Mouse (Mus musculus): ENCODE data around the gene Ccnb1. TPM values are rescaled to one million over a fixed set of nuclear protein-coding genes. Genes with fewer than 3 reads are reported as not detected.
"Not testable (repeated sequence)": the region's sequence is repeated elsewhere in the genome, so short reads cannot be mapped to it uniquely, and the experiment has no call there.

The Ccnb1 gene
- 2.2 and 3.5 TPM in 2 replicates for polyA plus RNA-seq (2012; rRNA removed)

GRCm38 (mm10) chr13:100786414-100786867 lies at the start of gene Ccnb1:
Ccnb1 (minus strand) TSS chr13:100786570.
- no peak for DNase-seq (ENCODE audit: low read depth)

DNA sequence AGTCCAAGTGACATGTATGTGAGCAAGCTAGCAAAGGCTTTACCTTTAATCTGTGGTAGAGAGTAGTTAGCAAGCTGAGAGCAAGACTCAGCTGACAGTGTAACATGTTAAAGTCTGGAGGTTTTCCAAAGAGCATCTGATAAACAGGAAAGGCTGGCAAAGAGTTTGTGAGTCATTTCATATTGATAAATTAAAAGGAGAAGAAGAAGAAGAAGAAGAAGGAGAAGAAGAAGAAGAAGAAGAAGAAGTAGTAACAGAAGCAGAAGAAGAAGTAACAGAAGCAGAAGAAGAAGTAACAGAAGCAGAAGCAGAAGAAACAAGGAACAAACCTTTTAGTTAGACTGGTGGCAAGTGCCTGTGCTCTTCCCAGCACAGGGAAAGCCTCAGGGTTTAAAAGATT lies 48.4 kb upstream of the Ccnb1 start:
- DNase-seq (ENCODE audit: low read depth), result no peak

- DNase-seq (ENCODE audit: low read depth), result no peak
Observed at GRCm38 (mm10) chr13:100833640-100834002, 47.3 kb upstream of the Ccnb1 start.

- peak; percentile 75 for DNase-seq (ENCODE audit: low read depth)
Observed at GRCm38 (mm10) chr13:100832741-100833639, 46.6 kb upstream of the Ccnb1 start, which contains the start of gene Slc30a5. Slc30a5 (minus strand) TSS chr13:100833427.

GRCm38 (mm10) chr13:100832188-100832587 lies 45.8 kb upstream of the Ccnb1 start:
- no peak for DNase-seq (ENCODE audit: low read depth)

DNA sequence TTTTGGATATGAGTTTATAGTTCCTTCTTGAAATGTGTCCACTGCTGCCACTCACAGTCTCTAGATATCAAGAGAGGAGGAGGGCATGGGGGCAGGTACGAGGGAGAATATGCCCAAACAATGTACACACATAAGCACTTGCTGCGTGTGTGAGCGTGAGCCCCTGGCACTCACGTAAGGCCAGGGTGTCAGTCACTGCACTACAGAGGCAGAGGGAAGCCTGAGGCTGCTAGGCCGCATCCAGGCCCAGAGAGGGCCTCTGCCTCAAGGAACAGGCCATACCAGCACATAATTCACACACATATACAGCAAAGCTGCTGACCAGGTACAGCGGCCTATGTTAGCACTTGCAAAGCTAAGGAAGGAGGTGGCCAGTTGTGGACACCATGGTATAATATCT lies 44.8 kb upstream of the Ccnb1 start:
- DNase-seq (ENCODE audit: low read depth), result no peak

- DNase-seq (ENCODE audit: low read depth), result no peak
Observed at GRCm38 (mm10) chr13:100825627-100826410, 39.4 kb upstream of the Ccnb1 start.

GRCm38 (mm10) chr13:100824916-100825315 lies 38.5 kb upstream of the Ccnb1 start:
- no peak for DNase-seq (ENCODE audit: low read depth)

GRCm38 (mm10) chr13:100824306-100824705 lies 37.9 kb upstream of the Ccnb1 start:
- no peak for DNase-seq (ENCODE audit: low read depth)

- DNase-seq (ENCODE audit: low read depth), result no peak
Observed at GRCm38 (mm10) chr13:100823863-100824262, 37.5 kb upstream of the Ccnb1 start.

DNA sequence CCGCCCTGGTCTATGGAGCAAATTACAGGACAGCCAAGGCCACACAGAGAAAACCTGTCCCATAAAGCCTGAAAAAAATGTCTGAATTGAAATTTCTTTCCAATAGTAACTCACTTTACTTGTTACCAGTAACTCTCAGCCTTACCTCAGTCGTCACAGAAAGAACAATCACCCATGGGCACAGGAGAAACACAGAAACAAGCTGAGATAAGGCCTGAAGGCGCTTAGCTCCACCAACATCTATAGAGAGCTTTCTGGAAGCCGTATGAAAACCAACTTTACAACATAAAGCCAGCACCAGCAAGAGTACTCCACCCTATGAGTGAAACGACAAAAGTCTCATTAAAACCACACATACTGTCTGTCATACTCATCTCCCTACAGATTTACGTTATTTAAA lies 28.1 kb upstream of the Ccnb1 start:
- DNase-seq (ENCODE audit: low read depth), result no peak

DNA sequence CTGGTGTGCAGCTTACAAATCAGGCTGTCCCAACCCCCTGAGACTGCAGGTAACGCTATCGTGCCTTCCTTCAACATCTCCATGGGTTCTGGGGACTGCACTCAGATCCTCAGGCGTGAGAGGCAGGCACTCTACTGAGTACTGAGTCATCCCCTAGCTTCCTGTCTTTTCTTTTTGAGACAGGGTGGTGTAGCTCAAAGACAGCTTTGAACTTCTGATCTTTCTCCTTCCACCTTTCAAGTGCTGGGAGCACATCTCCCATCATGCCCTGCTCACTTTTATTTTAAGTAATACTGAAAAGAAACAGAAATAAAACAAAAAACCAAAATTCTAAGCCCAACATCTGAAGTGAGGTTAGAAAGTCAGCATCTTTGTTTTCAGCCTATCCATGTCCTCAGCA lies 19.4 kb upstream of the Ccnb1 start:
- DNase-seq (ENCODE audit: low read depth), result no peak

GRCm38 (mm10) chr13:100797171-100797570 lies 10.8 kb upstream of the Ccnb1 start:
- DNase-seq (ENCODE audit: low read depth), result no peak

- peak; percentile 76 for DNase-seq (ENCODE audit: low read depth)
Observed at GRCm38 (mm10) chr13:100789083-100789482, 2.7 kb upstream of the Ccnb1 start.

DNA sequence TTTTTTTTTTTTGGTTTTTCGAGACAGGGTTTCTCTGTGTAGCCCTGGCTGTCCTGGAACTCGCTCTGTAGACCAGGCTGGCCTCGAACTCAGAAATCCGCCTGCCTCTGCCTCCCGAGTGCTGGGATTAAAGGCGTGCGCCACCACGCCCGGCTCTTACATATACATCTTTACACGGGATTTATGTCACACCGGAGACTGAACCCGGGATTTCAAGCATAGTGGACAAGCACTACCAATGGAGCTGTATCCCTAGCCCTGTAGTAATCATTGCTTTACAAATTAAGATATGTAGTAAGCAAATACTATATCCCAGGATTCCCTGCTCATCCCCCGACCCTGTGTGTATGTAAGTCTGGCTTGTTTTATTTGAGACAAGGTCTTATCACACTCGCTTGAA lies 1.7 kb upstream of the Ccnb1 start:
- DNase-seq (ENCODE audit: low read depth), result not testable (repeated sequence)

DNA sequence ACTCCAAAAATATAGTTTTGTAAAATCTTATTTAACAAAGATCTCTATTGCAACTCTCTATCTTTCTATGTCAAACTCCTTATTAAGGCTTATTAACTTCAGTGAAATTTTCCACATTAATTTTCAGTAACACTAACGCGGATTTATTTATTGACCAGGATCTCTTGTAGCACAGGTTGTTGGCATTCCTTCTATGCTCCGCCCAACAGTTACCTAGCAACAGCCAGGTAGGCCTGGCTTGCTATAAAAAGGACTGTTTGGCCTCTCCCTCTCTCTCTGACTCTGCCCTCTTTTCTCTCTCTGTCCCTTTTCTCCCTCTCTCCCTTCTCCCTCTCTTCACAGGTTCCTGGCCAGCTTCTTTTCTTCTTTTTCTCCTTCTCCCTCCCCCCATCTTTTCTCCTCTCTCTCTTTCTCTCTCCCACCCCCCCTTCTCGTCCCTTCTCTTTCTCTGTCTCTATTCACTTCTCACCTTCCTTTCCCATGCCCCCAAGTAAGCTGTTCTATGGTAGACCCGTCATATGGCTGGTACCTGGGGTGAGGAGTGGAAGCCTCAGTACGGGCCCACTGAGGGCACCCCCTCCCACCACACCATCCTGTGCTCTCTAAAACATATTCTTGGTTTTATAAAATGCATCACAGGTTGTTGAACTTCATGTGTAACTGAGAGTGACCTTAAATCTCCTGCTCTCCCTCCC lies 1.1 kb upstream of the Ccnb1 start:
- DNase-seq (ENCODE audit: low read depth), result no peak

- no peak for DNase-seq (ENCODE audit: low read depth)
Observed at GRCm38 (mm10) chr13:100785806-100786413, 460 bp downstream of the Ccnb1 start.

- no peak for DNase-seq (ENCODE audit: low read depth)
Observed at GRCm38 (mm10) chr13:100777491-100777890, 8.9 kb downstream of the Ccnb1 start.

GRCm38 (mm10) chr13:100776710-100777109 lies 9.7 kb downstream of the Ccnb1 start:
- no peak for DNase-seq (ENCODE audit: low read depth)

DNA sequence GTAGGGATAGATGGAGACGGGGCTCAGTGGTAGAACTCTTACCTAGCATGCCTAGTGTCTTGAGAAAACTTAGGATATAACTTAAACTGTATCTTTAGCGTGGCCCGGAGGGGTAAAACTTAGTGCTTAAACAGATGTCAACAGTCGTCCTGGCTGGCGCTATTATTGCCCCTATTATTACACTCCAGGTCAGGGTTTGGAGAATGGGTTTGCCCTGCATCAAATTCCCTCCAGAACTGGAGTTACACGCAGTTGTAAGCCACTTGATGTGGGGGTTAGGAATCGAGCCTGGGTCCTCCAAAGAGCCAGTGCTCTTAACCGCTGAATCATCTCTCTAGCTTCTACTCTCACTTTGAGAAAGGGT lies 10.3 kb downstream of the Ccnb1 start:
- DNase-seq (ENCODE audit: low read depth), result no peak

DNA sequence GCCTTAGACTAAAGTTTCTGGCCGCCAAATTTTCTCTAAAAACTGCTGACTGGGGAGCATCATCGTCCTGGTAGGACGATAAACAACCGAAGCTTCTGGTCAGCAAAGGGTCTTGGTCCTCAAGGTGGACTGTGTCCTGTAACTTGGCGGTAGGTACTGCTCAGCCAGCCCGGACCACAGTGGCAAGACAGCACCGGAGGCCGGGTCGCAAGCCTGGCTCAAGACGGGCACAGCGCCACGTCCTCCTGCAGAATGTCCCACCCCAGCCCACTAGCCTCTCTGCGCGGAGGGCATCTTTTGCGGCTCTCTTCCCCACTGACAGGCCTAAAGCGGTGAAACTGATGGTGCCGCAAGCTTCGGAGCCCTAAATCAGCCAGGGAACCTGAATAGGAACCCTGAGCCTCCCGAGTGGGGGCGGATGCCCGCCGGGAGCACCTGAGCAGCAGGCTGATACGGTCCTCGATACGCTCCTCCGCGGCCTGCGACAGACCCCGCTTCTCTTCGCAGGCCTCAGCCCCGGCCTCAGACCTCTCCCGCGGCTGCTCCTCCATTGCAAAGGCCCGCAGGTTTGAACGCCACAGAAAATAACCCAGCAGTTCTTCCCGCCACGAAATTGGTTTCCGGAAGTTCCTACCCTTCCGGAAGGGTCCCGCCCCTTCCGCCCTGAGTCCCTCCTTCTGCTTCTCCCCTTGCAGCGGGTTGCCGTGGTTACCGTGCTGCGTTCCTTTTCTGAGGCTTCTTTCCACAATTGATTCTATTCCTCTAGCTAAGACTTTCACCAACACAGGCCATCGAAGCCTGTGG lies 10.9 kb downstream of the Ccnb1 start, which contains the start of gene Cenph:
Gene Cenph, minus strand, starts transcription at position 648 of the 804 bp plus-strand sequence.
- no peak for DNase-seq (ENCODE audit: low read depth)
